Mouse (Mus musculus) testis, adult 2 months (tissue): Measurements from ENCODE around the gene E2f2. TPM values are rescaled to one million over a fixed set of nuclear protein-coding genes. Genes with fewer than 3 reads are reported as not detected.
A peak's percentile ranks its signal among the peaks of the same experiment; 100 is the strongest.

Experiments
- H3K27ac ChIP-seq: fragments of 200-500 bp; 2 replicates; pipeline ENCODE4 v1.5.1; 2012; ENCODE audit warnings: low read depth, low read length; ENCODE audit not compliant: control insufficient read depth, insufficient read depth
- H3K27me3 ChIP-seq: fragments of 200-500 bp; 2 replicates; pipeline ENCODE4 v1.6.1; 2012; ENCODE audit warnings: mild to moderate bottlenecking, low read length, moderate library complexity; ENCODE audit not compliant: control insufficient read depth, insufficient read depth
- H3K36me3 ChIP-seq: fragments of 200-500 bp; 2 replicates; pipeline ENCODE4 v1.6.1; 2012; ENCODE audit warnings: mild to moderate bottlenecking, low read length; ENCODE audit not compliant: control insufficient read depth, insufficient read depth
- H3K4me1 ChIP-seq: fragments of 200-500 bp; 2 replicates; pipeline ENCODE4 v1.6.1; 2012; ENCODE audit warnings: low read length; ENCODE audit not compliant: control insufficient read depth, insufficient read depth
- H3K4me3 ChIP-seq: fragments of 200-500 bp; 2 replicates; pipeline ENCODE4 v1.5.1; 2012; ENCODE audit warnings: low read depth, mild to moderate bottlenecking, low read length, moderate library complexity, mixed read lengths; ENCODE audit not compliant: control insufficient read depth
- CTCF ChIP-seq: fragments of 200-500 bp; IDR thresholded peaks from 2 replicates; pipeline ENCODE4 v1.5.1; 2012; ENCODE audit warnings: low read depth, mild to moderate bottlenecking, inconsistent platforms, low read length, moderate library complexity; ENCODE audit not compliant: control insufficient read depth, insufficient read depth, insufficient replicate concordance
- POLR2A ChIP-seq: fragments of 200-500 bp; IDR thresholded peaks from 2 replicates; pipeline ENCODE4 v1.6.1; 2012; ENCODE audit warnings: low read depth, mild to moderate bottlenecking, inconsistent platforms, low read length, moderate library complexity; ENCODE audit not compliant: control insufficient read depth
- polyA plus RNA-seq: library from polyadenylated mRNA; depleted of rRNA; stranded (reverse); fragments of >200 nt; gene quantifications from 2 replicates; pipeline ENCODE4 v1.2.3, GENCODE M21; 2012

Gene E2f2
- polyA plus RNA-seq, 1 experiment, result 1.0 TPM

DNA sequence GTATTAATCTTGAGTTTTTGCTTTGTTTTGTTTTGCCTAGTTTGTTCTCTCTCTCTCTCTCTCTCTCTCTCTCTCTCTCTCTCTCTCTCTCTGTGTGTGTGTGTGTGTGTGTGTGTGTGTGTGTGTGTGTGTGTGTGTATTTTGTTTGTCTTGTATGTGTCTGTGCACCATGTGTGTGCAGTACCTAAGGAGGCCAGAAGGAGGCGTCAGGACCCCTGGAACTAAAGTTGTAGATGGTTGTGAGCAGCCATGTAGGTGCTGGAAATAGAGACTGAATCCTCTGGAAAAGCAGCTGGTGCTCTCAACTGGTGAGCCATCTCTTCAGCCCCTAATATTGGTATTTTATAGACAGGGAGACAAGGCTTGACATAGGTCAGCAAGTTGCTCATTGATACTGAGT is 42.4 kb upstream of the E2f2 start:
- Histone ChIP-seq H3K36me3 (no peaks in the 10 kb centered on the region), H3K27me3 (no peaks in the 10 kb centered on the region), H3K27ac (no peak overlapping the region), H3K4me3 (no peak overlapping the region), H3K4me1 (peaks cover 5% of the 10 kb centered on the region)
- TF ChIP-seq POLR2A (no peak), CTCF (peak; percentile 23; the same call in 1 of the 2 replicates)

DNA sequence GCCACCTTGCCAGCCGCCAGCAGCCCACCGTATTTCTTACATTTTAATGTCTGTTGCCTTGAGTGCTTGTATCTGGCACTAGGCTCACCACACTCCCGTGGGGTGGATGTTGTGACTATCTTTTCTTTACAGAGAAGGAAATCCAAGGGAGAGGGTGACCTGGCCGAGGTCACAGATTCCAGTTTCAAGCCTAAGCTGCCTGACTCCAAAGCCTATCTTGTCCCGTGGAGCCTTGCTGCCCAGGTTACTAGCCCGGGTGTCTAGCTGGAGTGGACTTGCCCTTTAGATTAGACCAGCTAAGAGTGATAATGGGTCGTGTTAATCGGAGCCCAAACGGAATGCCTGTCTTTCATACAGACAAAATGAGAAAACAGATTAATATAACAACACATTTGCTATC is 38.4 kb upstream of the E2f2 start:
- H3K4me1 ChIP-seq, result peaks cover 8% of the 10 kb centered on the region
- H3K4me3 ChIP-seq, result no peak overlapping the region
- H3K27ac ChIP-seq, result no peak overlapping the region; the same call in 1 of the 2 replicates
- H3K27me3 ChIP-seq, result no peaks in the 10 kb centered on the region
- TF ChIP-seq CTCF (no peak), POLR2A (no peak)
- H3K36me3 ChIP-seq, result no peaks in the 10 kb centered on the region

DNA sequence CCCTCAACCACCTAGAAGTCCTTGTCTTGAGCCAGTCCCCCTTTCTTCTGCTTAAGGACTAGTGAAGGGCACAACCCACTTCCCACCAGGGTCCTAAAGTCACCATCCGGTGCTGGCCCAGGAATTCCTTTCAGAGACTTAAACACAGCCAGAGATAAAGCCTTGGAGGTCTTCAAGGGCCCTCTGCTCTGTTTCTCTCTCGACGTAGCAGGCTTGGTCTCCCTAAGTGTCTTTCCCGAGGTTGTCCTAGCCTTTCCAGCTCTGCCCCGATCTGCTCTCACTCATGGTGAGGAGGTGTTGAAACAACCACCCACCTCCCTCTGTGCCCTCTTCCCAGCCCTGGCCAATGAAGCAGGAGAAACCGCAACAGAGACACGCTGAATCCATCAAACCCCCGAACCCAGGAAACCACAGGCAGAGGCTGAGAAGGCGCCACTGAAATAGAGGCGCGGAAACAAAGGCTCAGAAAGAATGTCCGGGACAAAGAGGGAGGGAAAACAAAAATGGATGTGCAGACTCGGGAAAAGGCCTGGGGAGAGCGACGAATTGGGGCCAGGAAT is 37.7 kb upstream of the E2f2 start:
- TF ChIP-seq POLR2A, result no peak
- TF ChIP-seq CTCF, result no peak
- no peaks in the 10 kb centered on the region for H3K27me3 ChIP-seq
- peak overlapping the region; percentile 77 for H3K27ac ChIP-seq
- peaks cover 8% of the 10 kb centered on the region for H3K4me1 ChIP-seq
- peak overlapping the region; percentile 36 for H3K4me3 ChIP-seq
- H3K36me3 ChIP-seq, result no peaks in the 10 kb centered on the region

- peak overlapping the region; percentile 77 for H3K27ac ChIP-seq
- H3K36me3 ChIP-seq, result no peaks in the 10 kb centered on the region
- peaks cover 12% of the 10 kb centered on the region for H3K4me1 ChIP-seq
- H3K4me3 ChIP-seq, result peak overlapping the region; percentile 36
- TF ChIP-seq POLR2A (no peak), CTCF (no peak)
- no peaks in the 10 kb centered on the region for H3K27me3 ChIP-seq
These were observed 37.0 kb upstream of the E2f2 start for GRCm38 (mm10) chr4:136134978-136135873.

GRCm38 (mm10) chr4:136135874-136136728 is 36.1 kb upstream of the E2f2 start:
- H3K27ac ChIP-seq, result no peak overlapping the region
- no peak for TF ChIP-seq POLR2A
- TF ChIP-seq CTCF, result no peak
- H3K4me3 ChIP-seq, result no peak overlapping the region
- H3K36me3 ChIP-seq, result no peaks in the 10 kb centered on the region
- H3K27me3 ChIP-seq, result no peaks in the 10 kb centered on the region; the same call in 1 of the 2 replicates
- peaks cover 17% of the 10 kb centered on the region for H3K4me1 ChIP-seq

DNA sequence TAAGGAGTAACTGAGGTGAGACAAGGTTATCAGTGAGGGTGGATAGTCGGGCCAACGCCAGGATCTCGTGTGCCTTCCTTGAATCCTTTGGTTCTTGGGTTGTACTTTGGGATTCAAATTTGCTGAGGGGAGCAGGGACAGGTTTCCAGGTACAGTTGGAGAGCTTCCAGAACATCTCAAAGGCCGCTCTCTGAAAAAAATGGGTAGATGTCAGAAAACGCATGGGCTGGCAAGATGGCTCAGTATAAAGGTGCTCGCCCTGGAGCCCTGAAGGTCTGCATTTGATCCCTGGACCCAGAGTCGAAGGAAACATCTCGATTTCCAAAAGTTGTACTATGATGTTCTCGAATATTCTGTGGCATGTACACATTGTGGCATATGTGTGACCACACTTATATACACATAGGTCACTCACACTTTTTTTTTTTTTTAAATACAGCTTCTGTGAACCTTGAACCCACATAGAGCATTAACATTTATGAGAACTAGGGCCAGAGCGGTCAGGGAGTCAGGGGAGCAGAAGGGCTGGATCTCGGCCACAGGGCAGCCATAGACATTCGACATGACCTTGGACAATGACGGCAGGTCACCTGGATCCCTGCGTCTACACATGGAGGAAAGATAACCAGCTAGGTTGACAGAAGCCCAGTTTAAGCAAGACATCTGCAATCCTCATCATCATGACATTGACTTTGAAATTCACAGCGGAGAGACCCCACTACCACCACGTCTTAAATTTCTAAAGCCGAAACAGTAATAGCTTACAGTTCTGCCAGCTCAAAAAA is 32.7 kb upstream of the E2f2 start:
- Histone ChIP-seq H3K27me3 (no peaks in the 10 kb centered on the region; the same call in 1 of the 2 replicates), H3K36me3 (no peaks in the 10 kb centered on the region), H3K27ac (no peak overlapping the region), H3K4me3 (no peak overlapping the region), H3K4me1 (peaks cover 16% of the 10 kb centered on the region)
- TF ChIP-seq POLR2A (no peak), CTCF (no peak)
